Mouse (Mus musculus): ENCODE measurements at regions not wholly inside any gene's neighbourhood (a gene's known extent, or its start where the extent isn't known, plus 50 kb on each side); places are given as distances from the start of the nearest gene placed in this dataset.

DNA sequence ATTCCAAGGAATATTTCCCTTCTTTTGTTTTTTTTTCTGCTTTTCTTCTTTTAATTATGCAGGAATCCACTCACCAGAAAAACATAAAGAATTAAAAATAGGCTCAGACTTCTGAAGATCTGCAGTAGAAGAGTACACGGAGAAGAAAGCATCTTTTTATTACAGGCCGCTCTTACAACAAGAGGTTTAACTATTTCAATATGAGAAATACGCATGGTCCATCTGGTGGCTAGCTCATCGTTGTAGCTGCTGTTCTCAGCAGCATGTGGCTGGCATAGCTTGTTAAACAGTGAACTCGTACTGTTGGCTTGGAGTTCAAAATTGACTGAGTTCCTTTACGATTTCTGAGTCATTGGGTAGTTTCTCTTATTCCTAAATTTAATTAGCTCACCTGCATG lies 188.1 kb downstream of the Ets1 start:
- no peak for TF ChIP-seq CTCF (IDR thresholded peaks at IDR 0.05; ENCODE audit: low read depth)
- no peak for TF ChIP-seq EP300 (optimal IDR thresholded peaks at IDR 0.05)

All from stomach, postnatal 0 days (tissue).